Mouse (Mus musculus) testis, adult 2 months (tissue): ENCODE results near the gene Rsl1.

Experiments
- CTCF ChIP-seq: fragments of 200-500 bp; IDR thresholded peaks from 2 replicates; pipeline ENCODE4 v1.5.1; 2012; ENCODE audit warnings: low read depth, mild to moderate bottlenecking, inconsistent platforms, low read length, moderate library complexity; ENCODE audit not compliant: control insufficient read depth, insufficient read depth, insufficient replicate concordance
- POLR2A ChIP-seq: fragments of 200-500 bp; IDR thresholded peaks from 2 replicates; pipeline ENCODE4 v1.6.1; 2012; ENCODE audit warnings: low read depth, mild to moderate bottlenecking, inconsistent platforms, low read length, moderate library complexity; ENCODE audit not compliant: control insufficient read depth

DNA sequence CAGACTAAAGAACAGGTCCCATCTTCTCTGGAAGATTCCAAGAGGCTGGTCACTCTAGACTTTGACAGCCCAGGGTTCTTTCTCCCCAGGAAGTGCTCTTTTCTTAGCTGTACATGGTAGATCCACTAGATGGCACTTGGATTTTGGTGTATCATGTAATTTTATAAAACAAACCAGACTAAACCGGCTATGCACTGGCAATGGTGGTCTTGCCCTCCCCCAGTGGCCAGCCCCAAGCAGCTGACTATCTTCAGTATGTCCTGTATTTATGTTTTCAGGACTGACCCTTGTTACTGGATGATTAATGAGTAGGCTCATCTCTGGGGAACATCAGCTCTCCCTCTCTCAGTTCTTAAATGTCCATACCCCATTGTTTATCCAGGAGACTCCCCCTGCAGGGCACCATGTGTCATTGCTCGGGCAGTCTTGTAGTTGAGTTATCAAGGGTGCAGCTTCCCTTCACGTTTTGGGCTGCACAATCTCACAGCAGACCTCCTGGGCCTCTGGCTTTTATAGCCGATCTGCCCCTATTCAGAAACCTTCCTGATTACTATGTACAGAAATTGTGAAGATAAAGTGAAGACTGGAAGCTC is 41.1 kb downstream of the Rsl1 start:
- no peak for TF ChIP-seq CTCF
- no peak for TF ChIP-seq POLR2A
